Mouse (Mus musculus): Measurements from ENCODE around the gene Ccdc13. TPM values are rescaled to one million over a fixed set of nuclear protein-coding genes. Genes with fewer than 3 reads are reported as not detected.

Ccdc13 gene
- polyA plus RNA-seq, 1 experiment from 2014 or later, result 0.77 TPM

DNA sequence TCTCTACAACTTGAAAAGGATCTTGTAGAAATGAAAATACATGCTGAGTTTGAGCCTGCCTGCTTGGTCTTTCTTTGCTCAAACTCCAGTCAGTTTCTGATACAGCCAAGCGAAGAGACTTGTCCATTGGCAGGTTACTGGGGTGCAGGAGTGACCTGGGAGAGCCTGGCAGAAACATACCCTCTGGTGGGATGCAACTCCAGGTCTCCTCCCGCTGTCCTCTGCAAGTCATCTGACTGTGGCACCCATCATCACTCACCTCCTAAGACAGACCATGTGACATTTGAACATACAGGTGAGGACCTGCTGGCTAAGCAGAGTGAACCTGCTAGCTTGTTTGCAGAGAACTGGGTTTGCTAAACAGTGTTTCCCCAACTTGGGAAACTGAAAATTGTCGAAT, 82.5 kb downstream of the Ccdc13 start:
- ATAC-seq (ENCODE audit: insufficient read depth, low FRiP score, low read depth), result no peak
- no peak overlapping the region for H3K9ac ChIP-seq

DNA sequence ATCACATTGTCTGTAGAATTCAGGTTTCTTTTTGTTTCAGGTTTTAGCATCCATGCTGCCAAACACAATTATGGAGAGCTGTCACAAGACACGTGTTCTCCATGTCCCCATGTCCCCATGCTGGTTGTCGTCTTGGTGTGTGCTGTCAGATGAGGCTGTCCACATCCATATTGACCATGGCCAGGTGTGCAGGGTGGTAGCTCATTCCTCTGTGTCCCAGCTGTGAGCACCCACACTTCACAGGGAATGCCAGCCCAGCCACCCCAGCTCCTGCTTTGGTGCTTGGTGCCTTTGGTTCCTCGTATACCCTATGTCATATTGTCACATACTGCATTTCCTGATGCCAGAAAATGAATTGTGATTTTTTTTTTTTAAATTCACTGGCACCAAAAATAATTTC, 84.6 kb downstream of the Ccdc13 start:
- WGBS, result 91% methylated on average over 3 of the region's 3 CpGs
- no peaks in the 10 kb centered on the region for H3K27me3 ChIP-seq (replicated peaks)
- H3K4me3 ChIP-seq (replicated peaks), result no peak overlapping the region
- H3K9ac ChIP-seq, result no peak overlapping the region
- no peak overlapping the region for H3K4me2 ChIP-seq
- H3K36me3 ChIP-seq, result peaks cover 54% of the 10 kb centered on the region
- H3K27ac ChIP-seq, result no peak overlapping the region
- peaks cover 12% of the 10 kb centered on the region for H3K4me1 ChIP-seq
- ATAC-seq (ENCODE audit: insufficient read depth, low FRiP score, low read depth), result no peak
- no peaks in the 10 kb centered on the region for H3K9me3 ChIP-seq

More for the DNA sequence above, 82.5 kb downstream of the Ccdc13 start:
- peaks cover 32% of the 10 kb centered on the region for H3K36me3 ChIP-seq
- H3K4me2 ChIP-seq, result no peak overlapping the region
- no peaks in the 10 kb centered on the region for H3K27me3 ChIP-seq (replicated peaks)
- peaks cover 26% of the 10 kb centered on the region for H3K4me1 ChIP-seq
- 85% methylated on average over 3 of the region's 3 CpGs for WGBS
- no peak overlapping the region for H3K27ac ChIP-seq
- no peaks in the 10 kb centered on the region for H3K9me3 ChIP-seq
- H3K4me3 ChIP-seq (replicated peaks), result no peak overlapping the region

DNA sequence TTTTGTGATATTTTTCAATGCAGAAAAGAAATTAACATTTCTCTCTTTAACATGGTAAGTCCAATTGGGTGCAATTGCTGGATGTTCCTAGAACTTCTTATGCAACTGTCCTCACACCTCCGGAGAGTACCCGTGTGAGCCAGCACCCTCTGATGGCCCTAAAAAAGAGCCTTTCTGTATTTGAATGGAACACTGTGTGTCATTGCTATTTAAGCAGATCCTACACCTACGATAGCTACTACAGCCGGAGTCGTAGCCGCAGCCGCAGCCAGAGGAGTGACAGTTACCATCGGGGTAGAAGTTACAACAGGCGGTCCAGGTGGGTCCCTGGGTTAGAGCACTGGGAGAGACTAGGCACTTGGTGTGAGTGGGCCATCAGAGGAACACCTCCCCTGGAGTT, 86.5 kb downstream of the Ccdc13 start:
- 94% methylated on average over 9 of the region's 9 CpGs for WGBS
- Histone ChIP-seq H3K4me3 (replicated peaks) (no peak overlapping the region), H3K27me3 (replicated peaks) (no peaks in the 10 kb centered on the region), H3K27ac (no peak overlapping the region), H3K4me2 (no peak overlapping the region), H3K9me3 (no peaks in the 10 kb centered on the region), H3K36me3 (peaks cover 71% of the 10 kb centered on the region), H3K4me1 (no peaks in the 10 kb centered on the region), H3K9ac (no peak overlapping the region)
- no peak for ATAC-seq (ENCODE audit: insufficient read depth, low FRiP score, low read depth)

Other genes with a start within 250 kb of the Ccdc13 start
- 0.17 and 0.23 TPM in 2 replicates for gene Lyzl4, start 197.4 kb downstream of the Ccdc13 start, polyA plus RNA-seq (2015; fragmentation: Nextera tagmentation; extraction: Ambion mirVana)
- 1.6 and 2.6 TPM in 2 replicates for gene Vipr1, start 196.7 kb downstream of the Ccdc13 start, polyA plus RNA-seq (2015; fragmentation: Nextera tagmentation; extraction: Ambion mirVana)
- 10.2 and 12.2 TPM in 2 replicates for gene Sec22c, start 134.0 kb downstream of the Ccdc13 start, polyA plus RNA-seq (2015; fragmentation: Nextera tagmentation; extraction: Ambion mirVana)
- 123 and 127 TPM in 2 replicates for gene Ss18l2, start 129.1 kb downstream of the Ccdc13 start, polyA plus RNA-seq (2015; fragmentation: Nextera tagmentation; extraction: Ambion mirVana)
- gene Nktr, start 120.3 kb downstream of the Ccdc13 start, polyA plus RNA-seq (2015; fragmentation: Nextera tagmentation; extraction: Ambion mirVana), result 60.2 and 62.0 TPM in 2 replicates
- 18.9 and 20.8 TPM in 2 replicates for gene Zfp651, start 80.1 kb downstream of the Ccdc13 start, polyA plus RNA-seq (2015; fragmentation: Nextera tagmentation; extraction: Ambion mirVana)
- 0.59 and 0.70 TPM in 2 replicates for gene Klhl40, start 61.9 kb downstream of the Ccdc13 start, polyA plus RNA-seq (2015; fragmentation: Nextera tagmentation; extraction: Ambion mirVana)
- 1.2 and 1.9 TPM in 2 replicates for gene Hhatl, start 47.0 kb downstream of the Ccdc13 start, polyA plus RNA-seq (2015; fragmentation: Nextera tagmentation; extraction: Ambion mirVana)
- gene Higd1a, start 18.9 kb upstream of the Ccdc13 start, polyA plus RNA-seq (2015; fragmentation: Nextera tagmentation; extraction: Ambion mirVana), result 241 and 244 TPM in 2 replicates
- 0.45 and 0.48 TPM in 2 replicates for gene Ackr2, start 58.9 kb upstream of the Ccdc13 start, polyA plus RNA-seq (2015; fragmentation: Nextera tagmentation; extraction: Ambion mirVana)
- 0.15 and 0.35 TPM in 2 replicates for gene Cyp8b1, start 76.8 kb upstream of the Ccdc13 start, polyA plus RNA-seq (2015; fragmentation: Nextera tagmentation; extraction: Ambion mirVana)
- gene Fam198a, start 111.5 kb upstream of the Ccdc13 start, polyA plus RNA-seq (2015; fragmentation: Nextera tagmentation; extraction: Ambion mirVana), result 6.4 and 9.0 TPM in 2 replicates
- gene Pomgnt2, start 157.6 kb upstream of the Ccdc13 start, polyA plus RNA-seq (2015; fragmentation: Nextera tagmentation; extraction: Ambion mirVana), result 16.5 TPM in 2 replicates